Mouse (Mus musculus) brain, embryonic 14.5 days (tissue): ENCODE measurements around the gene Dclk1.

Experiments used
- CTCF ChIP-seq: fragments of 200-500 bp; IDR thresholded peaks from 2 replicates; pipeline ENCODE4 v1.5.1; 2012; ENCODE audit warnings: inconsistent platforms, mild to moderate bottlenecking, moderate library complexity, borderline replicate concordance; ENCODE audit not compliant: insufficient read depth, insufficient read length; ENCODE audit errors: extremely low read depth
- POLR2A ChIP-seq: fragments of 200-500 bp; IDR thresholded peaks from 2 replicates; pipeline ENCODE4 v1.6.1; 2012; ENCODE audit warnings: mild to moderate bottlenecking, inconsistent platforms, borderline replicate concordance; ENCODE audit not compliant: poor library complexity, insufficient read depth, insufficient read length, severe bottlenecking; ENCODE audit errors: extremely low read depth

DNA sequence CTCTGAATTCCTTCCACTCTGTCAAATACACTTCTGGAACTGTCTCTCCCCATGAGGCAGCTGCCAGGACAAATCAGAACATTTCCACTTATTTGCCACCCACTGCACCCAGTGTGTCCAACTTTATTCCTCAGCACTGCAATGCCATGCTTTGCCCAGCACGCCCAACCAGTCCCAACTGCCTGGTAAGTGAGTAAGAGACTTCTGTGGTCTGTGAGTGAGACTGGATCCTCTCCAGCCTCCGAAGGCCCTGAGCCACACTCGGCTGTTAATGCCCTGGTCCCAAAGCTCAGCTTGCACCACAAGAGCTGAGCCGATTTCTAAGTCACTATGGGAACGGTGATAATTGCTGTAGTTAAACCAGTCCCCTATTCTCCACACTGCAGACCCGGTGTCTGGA is 34.5 kb upstream of the Dclk1 start:
- no peak for TF ChIP-seq CTCF
- TF ChIP-seq POLR2A, result no peak
